Comparison of ENCODE assay signal across 15 mouse cellular contexts in genomic region chr7:113084930-113085625, GRCm38 (mm10).
DNase-seq lines count a peak whose midpoint lies in the region; ATAC-seq and TF ChIP-seq lines count a peak whose summit lies in the region.
"Had no signal": no experiment of that assay in that cellular context is flagged by ENCODE, and none has a peak within 500 bp of the region (broad histone marks: within the 10 kb centered on the region; RNA-seq: fewer than 3 reads in every experiment).

No protein-coding gene starts in this region.

- no peaks in the 10 kb centered on the region for H3K36me3 ChIP-seq in heart, embryonic 12.5 days
- H3K36me3 ChIP-seq in heart, adult 2 months (ENCODE audit: control insufficient read depth, insufficient read depth, low read length) = no peaks in the 10 kb centered on the region
- H3K36me3 ChIP-seq in kidney, embryonic 15.5 days = no peaks in the 10 kb centered on the region
- H3K36me3 ChIP-seq: hindbrain, embryonic 13.5 days; limb, embryonic 10.5 days; neural tube, embryonic 13.5 days had no signal

- TF ChIP-seq EP300 in heart, adult 2 months (IDR thresholded peaks at IDR 0.05; ENCODE audit: insufficient read depth, low read depth, low read length) = no peak

- 48% methylated on average over 8 of the region's 8 CpGs for WGBS in heart, embryonic 12.5 days
- WGBS in heart, adult 2 months = 62% methylated on average over 8 of the region's 8 CpGs
- 74% methylated on average over 8 of the region's 8 CpGs for WGBS in kidney, embryonic 15.5 days

- no peak overlapping the region for H3K9ac ChIP-seq in heart, embryonic 12.5 days
- no peak overlapping the region for H3K9ac ChIP-seq in heart, adult 2 months (ENCODE audit: low read depth, low read length)
- no peak overlapping the region for H3K9ac ChIP-seq in kidney, embryonic 15.5 days
- H3K9ac ChIP-seq: hindbrain, embryonic 13.5 days; neural tube, embryonic 13.5 days had no signal

- no peaks in the 10 kb centered on the region for H3K79me2 ChIP-seq in heart, adult 2 months (replicated peaks; ENCODE audit: control insufficient read depth, insufficient read depth, low read length)

- intact Hi-C loops in heart, adult 2 months (cut with DNase I) = no loop called here

- TF ChIP-seq CTCF in heart, adult 2 months (IDR thresholded peaks at IDR 0.05) = no peak

- H3K4me3 ChIP-seq in heart, embryonic 12.5 days = no peak overlapping the region
- H3K4me3 ChIP-seq in heart, adult 2 months = no peak overlapping the region
- no peak overlapping the region for H3K4me3 ChIP-seq in kidney, embryonic 15.5 days (replicated peaks)
- H3K4me3 ChIP-seq: hindbrain, embryonic 13.5 days; limb, embryonic 10.5 days; neural tube, embryonic 13.5 days had no signal

- no peak for TF ChIP-seq POLR2A in heart, adult 2 months (IDR thresholded peaks at IDR 0.05; ENCODE audit: insufficient read depth, low read depth, low read length)

- H3K27ac ChIP-seq in heart, embryonic 12.5 days (ENCODE audit: poor library complexity, severe bottlenecking) = no peak overlapping the region
- H3K27ac ChIP-seq in heart, adult 2 months = no peak overlapping the region
- no peak overlapping the region for H3K27ac ChIP-seq in kidney, embryonic 15.5 days
- H3K27ac ChIP-seq: hindbrain, embryonic 13.5 days; limb, embryonic 10.5 days; neural tube, embryonic 13.5 days had no signal

- no peak for DNase-seq in heart, adult 2 months
- DNase-seq in NIH3T3 (ENCODE audit: low read depth) = peak; percentile 5
- peak; percentile 15 for DNase-seq in liver
- no peak for DNase-seq in adrenal gland, adult 18-20 months (ENCODE audit: low spot score in 2 of 2)
- DNase-seq: adrenal gland, postnatal 14 days; cerebellum, postnatal 25 days; gastrocnemius, postnatal 36 days; kidney, adult 11 months; kidney, postnatal 4 days had no signal

- H3K9me3 ChIP-seq in heart, embryonic 12.5 days (replicated peaks) = no peaks in the 10 kb centered on the region
- no peaks in the 10 kb centered on the region for H3K9me3 ChIP-seq in kidney, embryonic 15.5 days (replicated peaks)
- H3K9me3 ChIP-seq: hindbrain, embryonic 13.5 days; limb, embryonic 10.5 days; neural tube, embryonic 13.5 days had no signal

- H3K27me3 ChIP-seq in heart, embryonic 12.5 days (replicated peaks) = no peaks in the 10 kb centered on the region
- no peaks in the 10 kb centered on the region for H3K27me3 ChIP-seq in heart, adult 2 months (ENCODE audit: control insufficient read depth, insufficient read depth, low read length)
- H3K27me3 ChIP-seq in kidney, embryonic 15.5 days = no peaks in the 10 kb centered on the region
- H3K27me3 ChIP-seq: neural tube, embryonic 13.5 days had no signal

- H3K4me1 ChIP-seq in heart, embryonic 12.5 days (replicated peaks) = peaks cover 20% of the 10 kb centered on the region
- peaks cover 4% of the 10 kb centered on the region for H3K4me1 ChIP-seq in heart, adult 2 months (ENCODE audit: control insufficient read depth, insufficient read depth, low read length)
- H3K4me1 ChIP-seq in kidney, embryonic 15.5 days = peaks cover 4% of the 10 kb centered on the region; the same call in 1 of the 2 replicates
- H3K4me1 ChIP-seq: limb, embryonic 10.5 days; neural tube, embryonic 13.5 days had no signal

- no peak overlapping the region for H3K4me2 ChIP-seq in heart, embryonic 12.5 days
- H3K4me2 ChIP-seq in kidney, embryonic 15.5 days = no peak overlapping the region
- H3K4me2 ChIP-seq: hindbrain, embryonic 13.5 days; neural tube, embryonic 13.5 days had no signal

- peak; percentile 69; the same call in 1 of the 2 replicates for ATAC-seq in heart, embryonic 12.5 days (ENCODE audit: insufficient number of reproducible peaks, low FRiP score)
- ATAC-seq in megakaryocyte progenitor cell, adult 5-6 weeks (replicated peaks; ENCODE audit: poor library complexity) = peak; percentile 92
- ATAC-seq in kidney, embryonic 15.5 days (replicated peaks; ENCODE audit: low FRiP score) = no peak

Comparison
In these comparisons a context has a peak if more than half of its experiments do, and no peak if none do; other contexts are left out.
1. DNase-seq: peak in NIH3T3 (single experiment) and liver (single experiment); none in heart, adult 2 months (0 of 2) and adrenal gland, adult 18-20 months (0 of 2).